Mouse (Mus musculus): ENCODE measurements around the gene Gcnt2.
"Not testable (repeated sequence)": the region's sequence is repeated elsewhere in the genome, so short reads cannot be mapped to it uniquely, and the experiment has no call there.

The Gcnt2 gene

DNA sequence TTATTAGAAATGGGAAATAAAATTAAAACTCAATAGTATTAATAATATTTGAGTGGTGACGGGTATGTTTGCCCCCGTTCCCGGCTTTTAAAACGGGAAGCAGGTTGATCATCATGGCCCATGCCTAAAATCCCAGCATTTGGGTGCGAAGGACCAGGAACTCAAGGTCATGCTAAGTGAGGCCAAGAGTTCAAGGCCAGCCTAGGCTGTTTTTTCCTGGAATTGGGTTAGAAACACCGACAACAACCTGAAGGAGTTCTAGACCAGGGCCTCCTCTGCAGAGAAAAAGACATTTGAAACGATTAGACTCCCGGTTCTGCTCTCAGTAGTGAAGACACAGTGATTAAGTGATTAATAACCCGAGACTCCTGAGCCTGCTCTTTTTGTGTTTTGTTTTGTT is 3.5 kb downstream of the Gcnt2 start:
- in situ Hi-C loops (cut with MboI, MseI) = no loop called here

DNA sequence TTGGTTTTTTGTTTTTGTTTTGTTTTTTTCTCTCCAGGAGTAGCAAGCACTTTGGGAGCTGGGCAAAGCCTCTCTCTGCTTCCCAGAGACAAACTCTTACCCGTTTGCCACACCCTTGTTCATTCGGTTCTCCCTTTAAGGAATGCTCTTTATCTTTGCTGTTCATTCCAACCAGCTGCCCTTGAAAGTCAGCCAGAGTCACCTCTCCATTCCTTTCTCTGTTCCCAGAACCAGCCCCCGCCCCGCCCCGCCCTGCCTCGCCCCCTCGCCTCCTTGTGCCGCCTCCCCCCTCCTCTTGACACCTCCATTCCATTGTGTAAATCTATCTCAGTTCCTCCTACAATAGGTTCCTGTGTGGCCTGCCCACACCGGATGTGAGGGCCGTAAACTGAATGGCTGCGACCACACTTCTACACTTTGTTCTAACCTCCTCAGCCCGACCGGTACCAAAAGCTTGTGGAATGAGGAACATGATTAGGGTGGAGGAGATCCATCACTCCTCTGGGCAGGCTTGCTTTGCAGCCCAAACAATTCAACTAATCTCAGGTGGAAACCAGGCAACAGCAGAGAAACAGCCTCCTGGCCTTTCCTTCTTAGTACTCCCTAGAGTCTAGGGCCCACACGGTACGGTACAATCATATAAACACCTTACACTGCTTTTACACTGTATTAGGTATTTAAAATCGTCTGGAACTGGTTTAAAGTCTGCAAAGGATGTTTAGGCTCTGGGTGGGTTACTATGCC is 9.5 kb downstream of the Gcnt2 start:
- in situ Hi-C loops (cut with MboI, MseI) = no loop called here

DNA sequence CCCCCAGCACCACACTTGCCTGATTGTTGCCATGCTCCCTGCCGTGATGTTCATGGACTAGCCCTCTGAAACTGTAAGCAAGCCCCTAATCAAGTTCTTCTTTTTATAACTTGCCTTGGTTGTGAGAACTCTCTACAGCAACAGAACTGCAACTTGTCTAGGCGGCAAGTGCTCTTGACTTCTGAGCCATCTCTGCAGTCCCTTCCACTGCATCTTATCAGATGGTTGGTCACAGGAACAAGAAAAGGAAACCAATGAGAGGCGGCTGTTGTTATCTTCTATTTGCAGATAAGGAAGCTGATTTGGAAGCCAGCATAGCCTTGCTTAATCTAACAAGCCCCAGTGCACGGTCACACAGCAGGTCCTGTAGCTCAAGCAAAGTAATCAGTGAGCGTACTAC is 14.5 kb downstream of the Gcnt2 start:
- in situ Hi-C loops (cut with MboI, MseI) = no loop called here

DNA sequence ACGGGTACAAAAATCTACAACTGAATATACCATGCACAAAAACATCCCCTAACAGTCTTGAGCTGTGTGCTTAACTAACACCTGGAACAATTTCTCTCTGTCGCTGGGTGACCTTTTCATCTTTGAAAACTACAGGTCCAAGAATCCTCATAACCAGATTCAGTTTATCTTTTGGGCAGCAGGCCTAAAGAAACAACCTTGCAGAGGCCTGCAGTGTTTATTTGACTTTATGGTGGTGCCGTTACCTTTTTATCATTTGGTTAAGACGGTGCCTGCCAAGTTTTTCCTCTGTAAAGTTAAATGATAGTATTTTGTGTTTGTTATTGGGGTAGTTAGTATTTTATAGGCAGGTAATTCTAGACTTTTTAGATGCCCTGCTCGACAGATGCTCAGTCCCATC is 15.9 kb downstream of the Gcnt2 start:
- in situ Hi-C loops (cut with MboI, MseI) = no loop called here

DNA sequence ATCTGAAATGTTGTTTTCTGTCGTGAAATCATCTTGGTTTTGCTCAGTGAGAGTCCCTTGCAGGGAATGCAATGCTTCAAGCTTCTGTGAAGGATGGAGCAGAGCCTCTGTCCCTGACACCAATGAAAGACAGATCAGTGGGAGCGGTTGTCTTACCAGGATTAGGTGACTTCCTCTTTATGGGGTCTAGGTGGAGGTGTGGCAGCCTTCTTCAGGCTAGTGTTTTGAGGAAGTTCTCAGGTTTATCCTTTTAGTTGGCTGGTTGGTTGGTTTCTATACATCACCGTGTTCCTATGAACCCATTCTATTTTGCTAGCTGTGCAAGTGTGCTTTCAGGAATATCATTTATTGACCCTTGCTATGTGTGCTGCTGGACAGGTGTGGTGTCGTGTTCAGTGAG is 18.0 kb downstream of the Gcnt2 start:
- in situ Hi-C loops (cut with MboI, MseI) = no loop called here

DNA sequence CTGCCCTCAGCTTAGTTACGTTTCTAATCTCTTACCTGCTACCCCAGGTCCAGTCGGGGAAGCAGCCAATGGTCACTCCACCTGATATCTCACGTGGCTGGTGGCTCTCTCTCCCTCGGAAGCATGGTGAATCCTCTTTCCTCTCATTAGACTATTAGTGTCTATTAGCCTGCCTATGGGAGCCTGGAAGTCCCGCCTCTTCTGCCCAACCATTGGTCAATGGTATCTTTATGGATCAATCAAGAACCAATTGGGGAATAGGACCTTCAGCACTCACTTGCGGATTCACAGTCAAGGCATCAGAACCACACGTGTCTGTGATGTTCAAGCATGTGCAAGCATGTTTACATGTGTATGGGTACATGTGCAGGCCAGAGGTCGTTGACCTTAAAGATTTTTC is 21.0 kb downstream of the Gcnt2 start:
- in situ Hi-C loops (cut with MboI, MseI) = no loop called here

DNA sequence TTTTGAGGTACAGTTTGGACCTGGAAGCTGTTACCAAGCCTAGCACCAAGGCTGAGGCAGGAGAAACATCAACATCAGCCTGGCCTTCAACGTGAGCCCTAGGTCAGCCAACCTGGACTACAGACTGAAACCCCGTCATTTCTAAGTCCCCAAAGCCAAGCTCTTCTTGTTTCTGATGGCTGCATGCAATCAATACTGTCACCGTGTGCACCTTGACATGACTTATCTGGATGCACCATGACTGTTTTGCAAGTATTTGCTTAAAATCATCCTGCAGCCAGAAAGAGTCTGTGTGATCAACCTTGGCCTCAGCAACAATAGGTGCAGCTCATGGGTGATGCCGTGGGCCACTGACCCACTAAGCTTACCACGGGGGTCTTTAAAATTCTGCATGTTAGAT is 23.1 kb downstream of the Gcnt2 start:
- in situ Hi-C loops (cut with MboI, MseI) = no loop called here

DNA sequence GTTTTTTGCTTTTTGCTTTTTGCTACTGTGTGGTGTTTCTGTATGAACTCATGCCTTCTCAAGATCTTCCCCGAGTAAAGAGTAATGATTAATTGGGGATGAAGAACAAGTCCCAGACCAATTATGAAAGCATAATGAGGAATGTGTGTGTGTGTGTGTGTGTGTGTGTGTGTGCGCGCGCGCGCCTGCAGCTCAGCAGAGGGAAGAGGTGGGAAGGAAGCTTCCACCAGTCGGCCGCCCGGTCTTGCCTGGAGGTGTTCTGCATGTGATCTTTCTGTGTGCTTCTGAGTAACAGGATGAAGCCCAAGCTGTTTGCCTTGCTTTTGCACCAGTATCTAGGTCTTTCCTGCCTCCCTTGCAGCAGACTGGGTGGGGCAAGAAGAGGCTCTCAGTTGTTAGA is 24.3 kb downstream of the Gcnt2 start:
- in situ Hi-C loops (cut with MboI, MseI) = no loop called here

DNA sequence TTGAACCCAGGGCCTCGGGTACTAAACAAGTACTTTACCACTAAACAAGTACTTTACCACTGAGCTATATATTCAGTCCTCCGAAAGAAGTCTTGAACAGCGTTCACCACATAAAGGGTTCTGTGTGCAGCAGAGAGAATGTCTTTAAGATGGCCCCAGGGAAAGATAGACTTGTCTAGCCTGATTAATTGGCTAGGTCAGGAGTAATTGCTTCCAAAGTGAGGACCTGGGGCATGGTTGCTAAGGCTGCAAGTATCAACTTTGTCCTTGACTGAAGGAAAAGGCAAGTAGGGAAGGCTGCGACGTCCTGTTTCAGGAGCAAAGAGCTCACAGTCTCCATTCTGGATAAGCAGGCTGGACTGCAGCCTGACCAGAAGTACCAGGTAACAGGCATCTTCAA is 25.3 kb downstream of the Gcnt2 start:
- in situ Hi-C loops (cut with MboI, MseI) = no loop called here

DNA sequence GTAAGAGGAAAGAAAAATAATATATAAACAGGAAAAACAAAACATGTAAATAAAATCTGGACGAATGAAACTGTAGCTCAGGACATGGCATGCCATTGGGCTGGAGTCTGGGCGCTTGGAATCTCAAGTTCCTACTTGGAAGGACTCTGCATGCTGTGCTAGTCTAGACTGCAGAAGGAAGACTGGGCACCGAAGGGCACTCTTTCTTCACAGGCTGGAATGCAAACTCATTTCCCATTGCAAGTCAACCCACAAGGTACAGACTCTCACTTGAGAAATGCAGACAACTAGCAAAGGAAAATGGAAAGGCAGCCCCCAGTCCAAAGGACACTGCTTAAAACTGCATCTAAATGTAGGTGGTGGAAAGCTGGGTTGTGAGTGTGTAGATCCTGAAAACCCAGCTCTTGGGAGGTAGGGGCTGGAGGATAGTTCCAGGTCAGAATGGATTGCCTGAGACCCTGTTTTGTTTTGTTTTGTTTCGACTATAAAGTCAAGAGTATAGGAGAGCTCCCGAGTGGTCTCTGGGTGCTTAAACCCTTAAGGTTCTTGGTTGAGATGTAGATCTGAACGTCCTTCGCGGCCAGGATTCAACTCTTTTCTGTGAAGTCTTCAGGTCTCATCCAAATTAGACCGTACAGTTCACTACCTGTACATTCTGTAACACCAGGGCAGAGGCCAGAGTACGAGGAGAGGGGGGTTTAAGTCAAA is 26.5 kb downstream of the Gcnt2 start:
- in situ Hi-C loops (cut with MboI, MseI) = no loop called here

DNA sequence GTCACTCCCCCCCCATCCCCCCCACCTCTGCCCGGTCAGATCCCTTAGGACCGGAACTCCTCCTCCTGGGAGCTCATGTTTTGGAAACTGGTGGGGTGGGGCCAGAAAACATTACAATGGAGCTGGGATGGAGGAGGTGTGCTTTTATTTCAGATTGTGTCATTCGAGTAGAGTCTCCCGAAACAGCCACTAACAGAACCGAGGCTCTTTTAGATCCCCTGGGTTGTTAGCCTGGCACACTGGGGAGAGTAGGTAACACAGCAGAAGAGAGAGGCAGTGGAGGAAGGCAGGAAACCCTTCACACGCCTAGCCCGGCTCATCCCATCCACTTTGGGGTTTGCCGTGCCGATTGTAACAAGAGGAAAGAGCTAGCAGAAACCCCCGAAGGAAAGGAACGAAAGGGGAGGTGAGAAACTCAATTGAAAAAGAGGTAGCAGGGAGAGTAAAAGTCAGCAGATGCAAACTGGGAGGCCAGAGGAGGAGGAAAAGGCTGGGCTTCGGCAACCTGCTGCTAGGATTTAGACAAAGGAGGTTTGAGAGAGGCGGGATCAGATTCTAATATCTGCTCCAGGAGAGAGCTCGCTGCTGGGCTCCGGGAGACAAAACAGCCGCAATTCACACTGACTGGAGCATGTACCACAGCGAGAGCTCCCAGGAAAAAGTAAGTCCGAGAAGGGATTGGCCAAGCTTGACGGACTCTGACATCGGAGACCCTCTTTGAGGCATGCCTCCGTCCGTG is 27.3 kb downstream of the Gcnt2 start:
- in situ Hi-C loops (cut with MboI, MseI) = no loop called here

DNA sequence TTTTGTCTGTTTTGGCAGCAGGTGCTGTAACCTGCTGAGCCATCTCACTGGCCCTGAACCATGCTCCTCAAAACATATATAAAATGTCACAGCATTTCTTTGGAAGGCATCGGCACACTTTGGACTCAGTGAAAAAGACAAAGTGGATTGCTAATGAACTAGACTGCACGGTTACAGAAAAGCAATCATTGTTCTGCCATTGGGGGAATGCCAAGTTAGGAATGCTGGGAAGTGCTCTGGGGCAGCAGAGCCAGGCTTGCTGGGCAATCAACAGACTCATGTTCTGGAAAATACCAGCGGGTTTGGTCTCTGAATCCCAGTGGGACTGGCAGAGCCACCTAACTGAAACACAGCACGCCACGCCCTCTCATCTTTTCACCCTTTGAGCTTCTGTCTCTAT is 31.0 kb downstream of the Gcnt2 start:
- in situ Hi-C loops (cut with MboI, MseI) = no loop called here

DNA sequence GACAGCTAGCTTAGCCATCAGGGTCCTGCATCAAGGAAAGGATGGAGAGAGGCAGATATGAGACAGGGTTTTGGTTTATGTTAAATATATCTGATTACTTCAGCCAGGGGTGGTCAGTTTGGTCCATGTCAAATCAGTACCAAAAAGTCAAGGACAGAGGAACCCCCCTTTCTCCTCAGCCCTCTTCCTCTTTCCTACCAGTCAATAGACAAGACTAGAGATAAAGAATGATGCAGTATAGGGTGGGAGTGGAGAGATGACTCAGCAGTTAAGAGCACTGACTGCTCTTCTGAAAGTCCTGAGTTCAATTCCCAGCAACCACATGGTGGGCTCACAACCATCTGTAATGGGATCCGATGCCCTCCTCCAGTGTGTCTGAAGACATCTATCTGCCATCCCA is 31.8 kb downstream of the Gcnt2 start:
- in situ Hi-C loops (cut with MboI, MseI) = not testable (repeated sequence)

DNA sequence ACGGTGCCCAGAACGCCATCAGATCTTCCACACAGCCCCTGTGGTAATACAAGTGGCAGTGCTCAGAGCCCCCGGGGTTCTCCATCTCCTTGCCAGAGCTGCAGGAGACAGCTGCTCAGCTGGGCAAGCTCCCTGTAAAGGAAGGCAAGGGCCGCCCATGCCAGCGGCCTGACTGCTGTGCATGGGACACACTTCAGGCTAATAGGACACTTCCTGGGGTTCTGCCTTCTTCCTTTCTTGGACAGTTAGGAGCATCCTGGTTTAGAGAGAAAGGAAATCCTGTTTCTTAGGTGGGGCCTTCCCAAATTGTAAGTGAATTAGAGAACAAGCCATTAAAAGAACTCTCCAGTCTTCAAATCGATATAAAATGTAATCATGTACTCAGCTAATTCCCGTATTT is 32.5 kb downstream of the Gcnt2 start:
- in situ Hi-C loops (cut with MboI, MseI) = no loop called here

DNA sequence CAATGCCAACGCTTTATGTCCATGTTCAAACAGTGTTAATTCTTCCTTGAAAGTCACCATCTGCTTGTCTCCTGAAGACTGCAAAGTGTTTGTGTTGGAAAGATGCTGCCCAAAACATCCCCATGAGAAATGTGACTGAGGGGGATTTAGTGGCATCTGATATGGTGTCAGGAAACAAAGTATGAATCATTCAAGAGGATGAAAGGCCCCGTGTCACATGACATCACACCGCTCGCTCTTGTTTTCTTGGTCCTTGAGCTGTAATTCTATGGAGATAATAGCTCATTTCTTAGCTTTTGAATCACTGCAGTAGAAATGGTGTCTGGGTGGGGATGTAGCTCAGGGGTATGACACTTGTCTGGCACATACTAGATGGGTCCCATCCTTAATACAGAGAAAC is 33.0 kb downstream of the Gcnt2 start:
- in situ Hi-C loops (cut with MboI, MseI) = no loop called here

DNA sequence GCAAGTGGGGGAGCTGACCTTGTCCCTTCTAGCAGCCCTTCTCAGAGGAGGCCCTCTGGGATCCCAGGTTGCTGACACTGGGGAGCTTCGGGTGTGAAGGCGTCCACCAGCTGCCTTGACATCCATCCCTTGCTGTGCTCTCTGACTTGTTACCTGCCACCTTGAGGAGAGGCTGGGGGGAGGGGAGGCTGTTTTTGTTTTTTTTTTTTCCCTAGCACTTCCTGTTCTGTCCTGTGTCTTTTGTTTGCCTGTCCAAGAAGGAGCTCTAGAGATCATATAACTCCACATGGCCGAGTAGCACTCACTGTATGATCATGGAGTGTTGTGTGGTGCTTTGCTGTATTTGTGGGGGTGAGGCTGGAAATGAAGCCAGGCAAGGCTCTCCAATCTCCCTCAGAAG is 34.0 kb downstream of the Gcnt2 start:
- in situ Hi-C loops (cut with MboI, MseI) = no loop called here

DNA sequence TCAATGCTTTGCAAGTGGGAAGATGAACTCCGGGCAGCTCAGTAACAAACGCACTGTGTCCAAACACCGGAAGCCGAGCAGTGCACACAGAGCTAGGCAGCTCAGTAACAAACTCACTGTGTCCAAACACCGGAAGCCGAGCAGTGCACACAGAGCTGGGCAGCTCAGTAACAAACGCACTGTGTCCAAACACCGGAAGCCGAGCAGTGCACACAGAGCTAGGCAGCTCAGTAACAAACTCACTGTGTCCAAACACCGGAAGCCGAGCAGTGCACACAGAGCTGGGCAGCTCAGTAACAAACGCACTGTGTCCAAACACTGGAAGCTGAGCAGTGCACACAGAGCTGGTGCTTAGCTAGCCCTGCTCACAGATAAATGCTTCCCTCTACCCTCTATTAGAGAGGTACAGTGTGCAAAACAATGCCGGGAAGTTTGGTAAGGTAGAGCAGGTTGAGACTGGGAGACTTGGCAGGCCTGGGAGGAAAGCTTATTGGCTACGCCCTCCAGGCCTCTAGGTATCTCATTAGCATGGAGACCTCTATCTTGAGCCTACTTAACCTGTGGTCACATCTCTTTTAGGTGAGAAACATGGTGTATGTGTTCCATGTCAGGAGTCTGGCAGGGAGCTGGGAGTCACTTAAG is 38.6 kb downstream of the Gcnt2 start:
- in situ Hi-C loops (cut with MboI, MseI) = not testable (repeated sequence)

DNA sequence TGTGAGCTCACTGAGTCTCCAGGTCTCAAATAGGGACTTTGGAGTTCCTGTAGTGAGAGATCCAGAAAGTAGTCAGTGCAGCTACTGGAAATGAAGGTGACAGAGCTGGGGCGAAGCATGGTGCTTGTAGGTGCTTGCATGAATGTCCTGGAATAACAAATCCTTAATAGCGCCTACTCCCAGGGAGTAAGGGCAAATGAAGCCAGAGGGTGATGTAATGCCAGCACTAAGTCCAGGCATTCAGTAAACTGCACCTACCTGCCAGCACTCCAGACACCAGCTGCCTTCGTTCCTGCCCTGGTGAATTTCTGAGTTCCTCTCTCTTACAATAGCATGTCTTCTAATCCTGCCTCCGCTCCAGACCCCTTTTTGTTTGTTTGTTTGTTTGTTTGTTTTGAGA is 39.1 kb downstream of the Gcnt2 start:
- in situ Hi-C loops (cut with MboI, MseI) = no loop called here

DNA sequence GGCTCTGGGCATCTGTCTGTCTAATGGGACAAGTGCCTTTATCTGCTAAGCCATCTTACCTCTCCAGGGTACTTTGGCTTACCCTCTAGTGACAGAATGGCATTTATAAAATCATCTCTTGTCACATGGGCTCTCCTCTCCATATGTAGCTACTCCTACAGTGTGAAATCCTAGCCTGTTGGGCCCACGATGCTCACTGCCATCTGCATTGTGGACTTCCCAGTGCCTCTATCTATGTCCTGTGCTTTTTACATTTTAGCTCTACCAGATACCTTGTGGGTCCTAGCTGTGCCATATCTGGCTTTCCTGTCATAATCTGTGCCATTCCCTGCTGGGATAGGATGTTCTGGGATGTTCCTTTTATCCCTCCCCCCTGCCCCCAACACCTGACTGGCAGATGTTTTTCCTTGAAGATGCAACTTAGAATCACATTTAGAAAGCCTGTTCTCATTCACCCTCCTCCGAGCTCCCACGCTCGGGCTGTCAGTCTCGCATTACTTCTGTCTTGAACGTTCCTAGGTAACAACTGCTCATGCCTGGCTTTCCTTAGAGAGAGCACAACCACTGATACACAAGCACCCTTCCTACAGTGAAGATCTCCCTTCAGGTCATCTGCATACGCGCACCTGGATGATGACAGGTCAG is 39.9 kb downstream of the Gcnt2 start:
- in situ Hi-C loops (cut with MboI, MseI) = no loop called here

DNA sequence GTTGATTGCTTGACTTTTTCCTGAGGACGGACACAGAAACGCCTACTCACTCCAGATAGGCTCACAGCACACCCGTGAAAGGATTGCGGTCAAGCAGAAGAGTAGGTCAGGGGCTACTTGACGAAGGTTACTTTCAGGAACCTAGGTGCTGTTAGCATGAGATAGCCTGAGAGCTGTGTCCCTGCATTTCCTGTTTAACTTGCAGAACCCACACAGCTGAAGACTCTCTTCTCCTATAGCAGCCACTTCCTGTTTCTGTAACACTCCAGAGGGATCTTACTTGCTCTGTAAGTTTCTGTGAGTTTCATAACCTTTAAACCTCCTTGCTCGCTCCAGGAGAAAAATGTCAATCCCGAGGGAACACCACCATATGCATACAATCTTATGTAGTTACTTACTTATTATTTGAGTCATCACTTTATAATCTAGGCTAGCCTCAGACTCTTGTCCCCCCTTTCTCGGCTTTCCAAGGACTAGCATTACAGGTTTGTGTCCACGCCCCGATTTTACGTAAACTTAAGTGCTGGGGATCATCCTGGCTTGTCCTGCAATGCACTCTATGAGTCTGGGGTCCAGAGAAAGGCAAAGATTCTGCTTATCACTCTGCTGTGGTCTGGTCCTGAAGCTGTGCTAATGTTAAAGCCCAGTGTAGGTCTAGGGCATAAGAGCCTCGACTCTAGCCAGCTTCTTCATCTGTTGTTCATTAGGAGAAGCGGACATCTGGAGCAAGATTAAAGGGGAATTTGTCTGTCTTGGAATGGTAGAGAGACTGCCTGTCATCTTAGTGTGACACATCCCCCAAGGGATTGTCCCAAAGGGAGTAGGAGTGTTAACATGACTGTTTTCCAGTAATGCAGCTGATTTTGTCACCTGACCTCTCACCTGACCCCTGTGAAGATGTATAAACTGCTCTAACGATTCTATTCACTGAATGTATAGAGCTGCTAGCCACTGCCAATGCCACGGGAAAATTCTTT is 40.7 kb downstream of the Gcnt2 start:
- in situ Hi-C loops (cut with MboI, MseI) = loop anchor here in 1 of 2 experiments (5.0 to 10.0 kb wide), 2 partner anchors 78 to 215 kb away; partner anchors contain the start of genes Gcm2 and Sycp2l

Measured in T-helper 17 cell (primary cell).